Mouse (Mus musculus) heart, postnatal 0 days (tissue): ENCODE measurements around the gene Retreg2. TPM values are rescaled to one million over a fixed set of nuclear protein-coding genes. Genes with fewer than 3 reads are reported as not detected.
A peak's percentile ranks its signal among the peaks of the same experiment; 100 is the strongest.

ENCODE experiments used
- ATAC-seq: fragments of 200-750 bp; cut with Nextera tagmentation; 2 replicates; pipeline ENCODE4 v1.8.0; 2017; ENCODE audit warnings: low read depth, moderate number of reproducible peaks, moderate library complexity; ENCODE audit not compliant: insufficient read depth
- DNase-seq: peaks from one replicate; pipeline ENCODE4 v3.0.0-alpha.2; 2016; ENCODE audit warnings: low spot score
- H3K27ac ChIP-seq: fragments of 300-500 bp; sonication (generic); 2 replicates; pipeline ENCODE4 v1.5.1; 2014; ENCODE audit warnings: low read depth, mild to moderate bottlenecking
- H3K27me3 ChIP-seq: fragments of 300-500 bp; sonication (generic); 2 replicates; pipeline ENCODE4 v1.6.1; 2014; ENCODE audit warnings: low read length, mixed read lengths; ENCODE audit not compliant: control insufficient read depth, insufficient read depth
- H3K36me3 ChIP-seq: fragments of 300-500 bp; sonication (generic); replicated peaks from 2 replicates; pipeline ENCODE4 v1.6.1; 2014; ENCODE audit warnings: low read length, mixed read lengths; ENCODE audit not compliant: control insufficient read depth, insufficient read depth
- H3K4me1 ChIP-seq: fragments of 300-500 bp; sonication (generic); 2 replicates; pipeline ENCODE4 v1.6.1; 2014; ENCODE audit warnings: antibody characterized with exemption; ENCODE audit not compliant: control insufficient read depth, insufficient read depth
- H3K4me2 ChIP-seq: fragments of 300-500 bp; sonication (generic); 2 replicates; pipeline ENCODE4 v1.6.1; 2014; ENCODE audit warnings: low read depth, mild to moderate bottlenecking, low read length, moderate library complexity
- H3K4me3 ChIP-seq: fragments of 300-500 bp; sonication (generic); 2 replicates; pipeline ENCODE4 v1.5.1; 2014; ENCODE audit warnings: low read depth, low read length
- H3K9ac ChIP-seq: fragments of 300-500 bp; sonication (generic); replicated peaks from 2 replicates; pipeline ENCODE4 v1.6.1; 2014; ENCODE audit warnings: low read depth, low read length, mixed read lengths
- H3K9me3 ChIP-seq: fragments of 300-500 bp; sonication (generic); replicated peaks from 2 replicates; pipeline ENCODE4 v1.6.1; 2016; ENCODE audit warnings: low read length; ENCODE audit not compliant: control insufficient read depth
- CTCF ChIP-seq: IDR thresholded peaks from 2 replicates; pipeline ENCODE4 v1.5.1; 2016; ENCODE audit warnings: antibody characterized with exemption, control low read depth, low read depth
- EP300 ChIP-seq: IDR thresholded peaks from 2 replicates; pipeline ENCODE4 v1.6.1; 2016; ENCODE audit warnings: antibody characterized with exemption, low read depth
- WGBS: fragments of 180-500 bp; shearing (Covaris S2); extraction: QIAGEN DNeasy Blood & Tissue Kit; methylation state at CpG from one replicate; pipeline ENCODE4 v1.1.7; 2014; 5-methylcytosine and 5-hydroxymethylcytosine counted together
- polyA plus RNA-seq: library from polyadenylated mRNA; unstranded; fragments of >200 nt; fragmentation: Nextera tagmentation; extraction: Ambion mirVana; gene quantifications from 2 replicates; pipeline ENCODE4 v1.2.1, GENCODE M21; 2015
- total RNA-seq: library from RNA; depleted of rRNA; stranded (reverse); fragments of >200 nt; gene quantifications from 2 replicates; pipeline ENCODE4 v1.2.3, GENCODE M21; 2014; ENCODE audit warnings: low replicate concordance

The Retreg2 gene
- total and polyA plus RNA-seq, 2 experiments from 2014 or later: 19.4 to 49.7 TPM

DNA sequence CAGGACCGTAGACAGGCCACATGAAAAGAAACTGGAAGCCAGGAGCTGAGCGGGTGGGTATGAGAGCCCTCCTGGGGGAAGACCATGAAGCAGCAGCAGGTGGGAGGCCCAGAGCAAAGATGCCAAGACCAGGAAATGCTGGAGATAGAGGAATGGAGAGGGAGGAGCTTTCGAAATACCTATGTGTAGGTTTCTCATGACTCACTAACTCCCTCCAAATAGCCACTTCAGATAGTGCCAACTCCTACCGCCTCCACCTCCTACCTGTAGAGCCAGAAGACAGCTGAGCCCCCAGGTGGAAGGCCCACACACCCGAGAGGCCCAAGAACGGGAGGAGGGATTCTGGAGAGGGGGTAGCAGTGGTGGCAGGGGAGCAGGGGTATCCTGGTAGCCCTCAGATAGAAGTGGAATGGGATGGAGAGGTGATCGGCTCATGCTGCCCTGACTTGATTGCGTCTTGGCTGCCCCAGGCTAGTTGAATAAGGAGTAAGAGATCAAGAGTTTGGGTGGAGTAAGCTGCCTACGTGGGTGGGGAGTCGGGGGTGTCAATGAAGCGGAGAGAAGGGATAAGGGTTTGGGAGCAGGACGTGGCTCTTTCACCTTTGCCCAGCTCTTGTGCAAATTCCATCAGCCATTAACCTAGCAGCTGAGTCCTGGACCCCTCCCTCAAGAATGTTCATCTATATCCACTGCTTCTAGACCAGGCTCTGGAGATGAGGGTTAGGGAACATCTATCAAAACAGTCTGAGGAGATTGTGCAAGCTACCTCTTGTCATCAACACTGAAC, 9.0 kb upstream of the Retreg2 start, which contains the start of gene Slc23a3:
Slc23a3 (minus strand) TSS at position 470 of the 787 bp plus-strand sequence.
- Histone ChIP-seq H3K27ac (no peak within 1 kb of the TSS), H3K4me1 (no peaks in the 10 kb centered on the region), H3K36me3 (peaks cover 34% of the 10 kb centered on the region), H3K27me3 (no peaks in the 10 kb centered on the region), H3K9ac (no peak within 1 kb of the TSS), H3K9me3 (no peaks in the 10 kb centered on the region), H3K4me2 (no peak within 1 kb of the TSS), H3K4me3 (no peak within 1 kb of the TSS)
- DNase-seq: no peak
- ATAC-seq: no peak
- no peak for TF ChIP-seq EP300
- TF ChIP-seq CTCF: no peak
- 53% methylated on average over 12 of the region's 12 CpGs for WGBS

DNA sequence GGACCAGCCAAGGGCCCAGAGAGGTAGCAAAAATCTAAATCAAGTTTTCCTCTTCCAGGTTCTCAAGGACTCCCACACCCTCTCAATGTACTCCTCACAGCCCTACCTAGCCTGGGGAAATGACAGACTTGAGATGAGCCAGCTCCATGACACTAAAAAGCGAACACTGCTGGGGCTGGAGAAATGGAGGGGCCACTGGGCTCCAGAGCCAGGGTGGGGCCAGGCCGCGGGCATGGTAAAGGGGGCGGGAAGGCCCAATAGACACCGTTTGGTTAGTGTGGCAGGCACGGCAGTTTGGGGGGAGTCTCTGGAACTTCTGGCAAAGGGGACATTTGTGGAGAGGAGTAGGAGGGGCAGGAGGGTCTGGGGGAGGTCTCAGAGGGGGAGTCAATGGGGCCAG, 6.3 kb upstream of the Retreg2 start:
- H3K36me3 ChIP-seq: peaks cover 45% of the 10 kb centered on the region
- ATAC-seq: no peak
- H3K27me3 ChIP-seq: no peaks in the 10 kb centered on the region
- peaks cover 9% of the 10 kb centered on the region; the same call in 1 of the 2 replicates for H3K4me1 ChIP-seq
- TF ChIP-seq CTCF: no peak
- no peak for TF ChIP-seq EP300
- no peak overlapping the region for H3K27ac ChIP-seq
- no peak overlapping the region for H3K4me3 ChIP-seq
- H3K9me3 ChIP-seq: no peaks in the 10 kb centered on the region
- H3K9ac ChIP-seq: no peak overlapping the region
- DNase-seq: no peak
- 62% methylated on average over 6 of the region's 6 CpGs for WGBS
- H3K4me2 ChIP-seq: no peak overlapping the region

DNA sequence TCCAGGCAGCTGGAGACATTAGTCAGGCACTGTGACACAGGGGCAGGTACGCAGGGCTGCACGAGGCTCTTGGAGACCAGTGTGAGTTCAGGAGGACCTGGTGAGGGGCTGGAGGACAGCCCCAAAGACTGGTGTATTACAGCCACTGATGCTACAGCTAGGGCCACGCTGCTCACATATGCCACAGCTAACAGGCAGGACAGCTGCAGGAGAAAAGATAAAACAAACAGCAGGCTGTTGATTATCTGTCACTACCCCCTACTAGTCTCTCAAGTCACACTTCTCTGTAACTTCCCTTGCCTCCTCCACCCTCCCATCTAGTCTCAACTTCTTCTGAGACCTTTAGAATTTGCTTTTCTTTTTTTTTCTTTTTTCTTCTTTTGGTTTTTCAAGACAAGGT, 5.8 kb upstream of the Retreg2 start:
- 48% methylated on average over 3 of the region's 3 CpGs for WGBS
- peaks cover 45% of the 10 kb centered on the region for H3K36me3 ChIP-seq

DNA sequence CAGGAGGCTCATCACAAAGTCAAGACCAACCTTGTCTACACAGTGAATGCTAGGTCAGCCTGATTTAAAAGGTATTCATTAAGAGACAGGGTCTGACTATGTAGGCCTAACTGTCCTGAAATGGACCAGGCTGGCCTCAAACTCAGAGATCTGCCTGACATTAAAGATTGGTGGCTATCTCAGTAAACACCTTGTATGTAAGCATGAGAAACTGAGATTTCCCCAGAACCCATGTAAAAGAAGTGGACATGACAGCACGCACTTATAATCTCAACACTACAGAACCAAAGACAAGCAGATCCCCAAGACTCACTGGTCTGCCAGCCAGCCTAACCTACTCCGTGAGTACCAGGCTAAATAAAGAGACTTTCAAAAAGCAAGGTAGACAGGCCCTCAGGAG, 4.1 kb upstream of the Retreg2 start:
- no peak for TF ChIP-seq CTCF
- TF ChIP-seq EP300: no peak
- no peak overlapping the region for H3K4me2 ChIP-seq
- H3K9me3 ChIP-seq: no peaks in the 10 kb centered on the region
- H3K4me3 ChIP-seq: no peak overlapping the region
- WGBS: 93% methylated on average over 2 of the region's 2 CpGs
- no peak for DNase-seq
- no peak overlapping the region for H3K27ac ChIP-seq
- H3K9ac ChIP-seq: no peak overlapping the region
- no peak for ATAC-seq
- H3K36me3 ChIP-seq: peaks cover 45% of the 10 kb centered on the region
- no peaks in the 10 kb centered on the region for H3K27me3 ChIP-seq
- H3K4me1 ChIP-seq: peaks cover 14% of the 10 kb centered on the region

More for the DNA sequence above, 5.8 kb upstream of the Retreg2 start:
- Histone ChIP-seq H3K4me3 (no peak overlapping the region), H3K27ac (no peak overlapping the region), H3K4me2 (no peak overlapping the region), H3K4me1 (peaks cover 9% of the 10 kb centered on the region; the same call in 1 of the 2 replicates), H3K9ac (no peak overlapping the region), H3K9me3 (no peaks in the 10 kb centered on the region), H3K27me3 (no peaks in the 10 kb centered on the region)
- DNase-seq (no peak), ATAC-seq (no peak)
- TF ChIP-seq CTCF (no peak), EP300 (no peak)

DNA sequence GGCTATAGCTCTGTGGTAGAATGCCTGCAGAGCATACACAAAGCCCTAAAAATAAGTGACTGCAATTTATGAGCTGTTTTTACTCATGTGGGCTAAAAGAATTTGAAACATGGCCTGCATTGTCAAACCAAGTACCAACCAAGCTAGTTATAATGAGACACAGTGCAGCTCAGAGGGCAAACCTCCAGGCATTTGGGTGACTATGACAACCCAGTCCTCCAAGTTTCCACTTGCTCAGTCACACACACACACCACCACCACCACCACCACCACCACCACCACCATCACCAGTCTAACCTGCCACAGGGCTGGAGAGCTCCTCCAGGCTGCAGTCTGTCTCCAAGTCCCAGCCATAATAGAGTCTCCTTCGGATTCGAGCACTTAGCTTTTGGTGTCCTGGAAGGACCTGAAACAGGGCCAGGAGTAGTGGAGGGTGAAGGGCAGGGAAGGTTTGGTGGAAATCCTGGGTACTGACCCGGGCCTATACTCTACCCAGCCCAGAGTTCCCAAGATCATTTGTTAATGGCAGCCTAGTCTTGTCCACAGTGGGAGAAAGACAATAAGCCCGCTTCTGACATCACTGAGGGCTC, 1.9 kb upstream of the Retreg2 start:
- Histone ChIP-seq H3K36me3 (peaks cover 60% of the 10 kb centered on the region), H3K9ac (peak overlapping the region; percentile 84), H3K4me3 (peak overlapping the region; percentile 82), H3K27ac (peak overlapping the region; percentile 93), H3K27me3 (no peaks in the 10 kb centered on the region), H3K4me1 (peaks cover 14% of the 10 kb centered on the region), H3K4me2 (peak overlapping the region; percentile 90), H3K9me3 (no peaks in the 10 kb centered on the region)
- WGBS: 47% methylated on average over 4 of the region's 4 CpGs
- DNase-seq (no peak), ATAC-seq (no peak)
- TF ChIP-seq CTCF: no peak
- TF ChIP-seq EP300: no peak
